Mouse (Mus musculus): Measurements from ENCODE around the gene Zfp13. TPM values are rescaled to one million over a fixed set of nuclear protein-coding genes. Genes with fewer than 3 reads are reported as not detected.

The Zfp13 gene
- polyA plus RNA-seq, 1 experiment from 2014 or later: 1.5 TPM

DNA sequence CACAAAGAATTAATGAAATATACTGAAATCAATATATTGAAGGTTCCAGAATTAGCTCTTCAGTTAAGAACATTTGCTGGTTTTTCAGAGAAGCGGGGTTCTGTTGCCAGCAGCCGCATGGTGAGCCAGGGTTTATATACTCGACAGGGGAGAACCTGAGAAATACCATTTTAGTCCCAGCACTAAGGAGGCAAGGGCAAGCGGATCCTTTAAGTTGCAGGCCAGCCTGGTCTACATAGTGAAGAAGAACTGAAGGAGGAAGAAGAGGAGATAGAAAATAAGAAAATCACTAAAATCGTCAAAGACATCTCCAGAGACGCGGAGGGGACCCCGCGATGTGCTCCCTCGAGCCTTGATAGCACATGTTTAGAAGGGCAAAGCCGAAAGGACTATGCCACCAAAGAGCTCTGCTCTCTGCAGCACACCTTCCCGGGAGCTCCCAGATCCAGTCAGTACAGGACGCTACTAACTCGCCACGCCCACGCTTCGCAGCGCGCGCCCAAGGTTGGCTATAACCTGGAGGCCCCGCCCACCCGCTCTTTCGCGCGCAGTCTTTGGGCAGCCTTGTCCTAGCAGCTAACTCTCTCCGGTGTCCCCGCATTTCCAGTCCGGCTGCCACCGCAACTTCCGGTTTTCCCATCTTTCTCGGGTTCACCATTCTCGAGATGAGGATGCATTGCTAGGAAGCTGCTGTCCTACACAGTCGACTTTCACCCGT, 6.9 kb downstream of the Zfp13 start:
- peak; percentile 86 for DNase-seq (ENCODE audit: low spot score)

DNA sequence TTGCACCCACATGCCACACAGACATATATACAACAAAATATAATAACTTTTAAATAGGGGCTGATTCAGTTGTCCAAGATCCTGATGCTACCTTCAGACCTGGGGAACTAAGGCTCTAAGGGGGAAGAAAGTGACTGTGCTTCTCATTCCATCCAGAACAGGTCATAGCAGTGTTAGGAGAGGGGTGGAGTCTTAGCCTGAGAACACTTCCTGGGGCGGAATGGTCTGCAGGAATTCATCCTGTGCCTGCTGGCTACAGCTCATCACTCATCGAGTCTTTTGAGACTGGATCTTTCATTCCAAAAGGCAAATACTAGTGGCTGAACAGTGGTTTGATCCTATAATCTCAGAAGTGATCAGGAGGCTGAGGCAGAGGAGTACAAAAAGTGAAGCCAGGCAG, 12.0 kb downstream of the Zfp13 start:
- DNase-seq (ENCODE audit: low spot score): no peak

DNA sequence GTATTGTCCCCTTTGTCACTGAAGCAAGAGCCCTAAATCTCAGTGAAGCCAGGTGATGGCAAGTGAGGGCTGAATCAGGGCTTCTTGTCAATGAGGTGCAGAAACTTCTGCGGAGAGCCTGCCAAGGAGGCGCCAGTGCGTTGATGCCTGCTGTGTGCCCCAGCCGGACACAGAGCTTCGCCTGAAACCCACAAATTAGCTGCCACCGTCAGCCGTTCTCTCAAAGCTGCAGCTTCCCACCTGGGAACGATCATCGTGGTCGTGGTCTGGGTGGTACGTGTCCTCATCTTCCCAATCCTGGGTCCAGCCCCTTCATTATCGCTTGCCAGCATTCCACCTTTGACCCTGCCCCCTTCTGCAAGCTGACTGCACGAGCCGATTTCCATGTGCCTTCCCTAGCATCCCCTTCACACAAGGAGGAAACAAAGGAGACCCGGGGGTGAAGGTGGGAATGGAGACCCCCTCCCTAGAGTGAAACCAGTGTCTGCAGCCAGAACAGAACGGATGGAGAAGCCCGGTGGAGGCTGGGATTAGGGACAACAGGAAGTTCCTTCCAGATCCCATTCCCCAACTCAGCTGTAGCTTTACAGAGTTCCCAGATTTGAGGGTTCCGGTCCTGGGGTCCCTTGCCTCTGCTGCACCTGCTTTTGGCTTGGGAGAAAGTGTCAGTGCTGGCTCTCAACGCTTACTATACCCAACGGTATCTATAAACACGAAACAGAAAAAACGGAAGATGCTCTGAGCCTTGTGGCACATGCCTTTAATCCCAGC, 13.4 kb downstream of the Zfp13 start:
- no peak for DNase-seq (ENCODE audit: low spot score)

DNA sequence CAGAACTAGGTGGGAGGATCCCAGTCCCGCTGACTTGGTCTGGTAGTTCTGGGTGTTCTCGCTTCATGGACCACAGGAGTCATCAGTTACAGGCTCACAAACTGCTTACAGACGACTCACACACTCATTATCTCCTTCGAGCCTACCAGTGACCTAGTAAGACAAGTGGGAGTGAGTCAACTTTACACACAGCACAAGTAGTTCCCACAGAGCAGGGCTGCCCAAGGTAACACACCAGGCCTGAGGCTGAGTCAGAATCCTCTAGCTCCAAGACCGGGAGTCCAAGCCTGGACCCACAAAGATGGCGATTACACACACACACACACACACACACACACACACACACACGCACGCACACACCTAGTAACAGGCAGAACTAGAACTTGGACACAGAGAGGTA, 14.5 kb downstream of the Zfp13 start:
- DNase-seq (ENCODE audit: low spot score): no peak

DNA sequence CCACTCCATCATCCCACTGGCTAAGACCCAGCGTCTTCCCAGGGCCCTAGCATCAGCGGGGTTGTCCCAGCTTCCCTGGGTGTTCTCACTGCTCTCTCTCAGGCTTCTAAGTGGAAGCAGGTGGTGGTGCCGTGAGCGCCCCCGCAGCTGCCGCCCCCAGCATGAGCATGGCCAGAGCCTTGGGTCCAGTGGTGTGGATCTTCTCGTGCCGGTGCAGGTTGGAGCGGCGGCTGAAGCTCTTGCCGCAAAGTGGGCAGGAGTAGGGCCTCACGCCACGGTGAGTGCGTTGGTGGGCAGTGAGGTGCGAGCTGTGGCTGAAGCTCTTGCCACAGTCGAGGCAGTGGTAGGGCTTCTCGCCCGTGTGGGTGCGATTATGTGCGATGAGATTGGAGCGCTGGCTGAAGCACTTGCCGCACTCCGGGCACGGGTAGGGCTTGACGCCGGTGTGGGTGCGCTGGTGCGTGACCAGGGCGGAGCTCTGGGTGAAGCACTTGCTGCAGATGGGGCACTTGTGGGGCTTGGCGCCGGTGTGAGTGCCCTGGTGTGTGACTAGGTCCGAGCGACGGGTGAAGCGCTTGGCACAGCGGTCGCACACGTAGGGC, 23.2 kb downstream of the Zfp13 start:
- no peak for DNase-seq (ENCODE audit: low spot score)

DNA sequence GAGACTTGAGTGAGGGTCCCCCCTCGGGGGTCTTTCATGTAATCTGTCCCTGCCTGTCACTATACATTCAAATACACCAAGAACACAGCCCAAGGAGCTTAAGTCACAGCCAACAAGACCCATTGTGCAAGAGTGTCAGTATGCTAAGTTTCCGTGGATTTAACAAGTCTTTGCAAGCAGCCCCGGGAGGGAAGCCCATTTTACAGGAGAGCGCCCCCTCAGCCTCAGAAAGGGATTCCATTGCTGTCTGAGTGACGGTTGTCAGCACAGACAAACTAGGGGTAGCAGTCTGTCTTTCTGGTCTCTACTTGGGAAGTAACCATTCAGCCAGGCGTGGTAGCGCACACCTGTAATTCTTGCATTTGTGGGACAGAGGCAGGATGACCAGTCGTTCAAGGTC, 25.2 kb downstream of the Zfp13 start:
- DNase-seq (ENCODE audit: low spot score): no peak

DNA sequence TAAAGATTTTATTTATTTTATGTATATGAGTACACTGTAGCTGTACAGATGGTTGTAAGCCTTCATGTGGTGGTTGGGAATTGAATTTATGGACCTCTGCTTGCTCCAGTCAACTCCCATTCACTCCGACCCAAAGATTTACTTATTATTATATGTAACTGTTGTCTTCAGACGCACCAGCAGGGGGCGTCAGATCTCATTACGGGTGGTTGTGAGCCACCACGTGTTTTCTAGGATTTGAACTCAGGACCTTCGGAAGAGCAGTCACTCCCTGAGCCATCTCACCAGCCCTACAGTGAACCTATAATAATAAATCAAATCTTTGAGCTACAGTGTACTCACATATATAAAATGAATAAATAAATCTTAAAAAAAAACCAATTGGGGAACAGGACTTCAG, 27.2 kb downstream of the Zfp13 start:
- DNase-seq (ENCODE audit: low spot score): no peak

DNA sequence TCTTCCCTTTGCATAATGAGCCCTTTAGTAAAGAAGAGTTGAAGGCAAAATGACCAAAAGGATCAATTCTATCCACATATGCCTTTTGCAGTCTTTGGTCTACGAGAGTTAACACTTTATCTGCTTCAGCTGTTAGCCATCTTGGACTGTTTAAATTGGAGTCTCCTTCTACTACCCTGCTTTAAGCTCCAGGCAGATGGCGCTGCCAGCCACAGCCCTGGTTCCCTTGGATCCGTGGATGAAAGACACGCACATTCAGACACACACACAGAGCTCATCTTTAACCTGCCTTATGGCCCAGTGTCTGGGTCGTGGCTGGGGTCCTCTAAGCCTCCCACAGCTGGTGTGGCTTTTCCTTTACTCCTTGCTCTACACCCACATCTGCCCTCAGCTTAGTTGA, 28.2 kb downstream of the Zfp13 start:
- DNase-seq (ENCODE audit: low spot score): no peak

DNA sequence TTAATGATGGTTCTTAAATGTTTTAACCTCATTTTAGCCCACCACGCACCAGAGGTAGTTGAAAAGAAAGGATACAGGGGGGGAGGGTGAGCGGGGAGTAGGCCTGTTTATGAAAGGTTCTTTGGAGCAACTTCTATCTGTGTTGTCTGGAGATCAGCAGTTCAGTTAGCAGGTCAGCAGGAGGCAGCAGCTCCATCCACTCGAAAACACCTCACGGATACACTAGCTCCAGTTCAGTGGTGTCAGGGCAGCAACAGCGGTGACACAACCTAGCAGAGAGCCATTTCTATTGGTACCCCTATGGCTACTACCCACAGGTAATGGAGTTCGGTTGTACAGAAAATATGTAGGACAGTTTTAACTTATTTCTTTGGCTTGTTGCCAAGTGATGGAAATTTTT, 29.3 kb downstream of the Zfp13 start:
- DNase-seq (ENCODE audit: low spot score): peak; percentile 53

DNA sequence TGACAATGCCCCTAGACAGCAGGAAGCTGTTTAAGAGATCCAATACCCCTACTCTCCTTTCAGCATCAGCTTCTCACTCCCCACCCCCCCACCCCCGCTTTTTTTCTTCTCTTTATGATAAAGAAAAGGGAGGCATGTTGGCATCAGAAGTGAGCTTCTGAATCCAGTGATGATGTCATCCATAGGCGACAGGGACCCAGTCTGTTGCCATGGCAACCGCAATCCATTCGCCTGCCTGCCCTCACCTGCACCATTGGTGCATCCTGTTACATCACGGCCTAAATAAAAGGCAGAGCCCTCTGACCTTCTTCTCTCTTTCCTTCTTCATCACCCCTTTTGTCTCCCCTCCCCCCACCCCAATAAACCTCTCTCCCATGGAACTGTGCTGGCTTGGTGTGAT, 30.9 kb downstream of the Zfp13 start:
- no peak for DNase-seq (ENCODE audit: low spot score)

DNA sequence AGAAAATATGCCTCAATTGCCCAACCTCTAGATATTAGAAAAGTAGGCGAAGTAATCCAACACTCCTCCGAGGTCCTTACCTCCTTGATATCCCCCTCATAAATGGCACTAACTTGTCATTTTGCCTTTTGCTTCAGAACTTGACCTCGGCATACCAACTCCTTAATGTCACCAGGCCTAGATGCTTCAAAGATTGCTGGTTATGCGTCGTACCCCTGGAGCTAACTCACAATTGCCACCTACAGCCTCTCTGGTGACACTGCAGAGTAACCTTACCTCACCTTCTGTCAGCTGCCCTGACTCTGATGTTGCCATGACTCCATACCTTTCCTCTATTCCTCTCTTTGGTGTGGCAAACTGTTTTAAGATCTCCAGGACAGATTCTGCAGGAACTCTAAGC, 32.5 kb downstream of the Zfp13 start:
- peak; percentile 44 for DNase-seq (ENCODE audit: low spot score)

DNA sequence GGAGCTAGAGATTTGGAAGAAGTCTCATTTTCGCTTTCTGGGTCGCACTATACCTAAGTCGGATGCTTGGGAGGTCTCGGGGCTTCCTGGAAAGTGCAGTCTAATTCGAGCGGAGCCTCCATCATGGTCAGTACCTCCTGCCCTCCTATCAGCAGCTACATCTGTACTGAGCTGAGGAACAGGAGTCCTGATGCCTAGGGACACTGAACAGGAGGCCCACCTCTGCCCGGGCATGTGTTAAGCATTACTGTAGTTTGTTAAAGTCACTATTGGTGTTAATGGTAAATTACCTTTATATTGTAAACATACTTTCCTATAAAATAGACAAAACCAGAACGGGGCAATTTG, 34.9 kb downstream of the Zfp13 start:
- DNase-seq (ENCODE audit: low spot score): no peak

DNA sequence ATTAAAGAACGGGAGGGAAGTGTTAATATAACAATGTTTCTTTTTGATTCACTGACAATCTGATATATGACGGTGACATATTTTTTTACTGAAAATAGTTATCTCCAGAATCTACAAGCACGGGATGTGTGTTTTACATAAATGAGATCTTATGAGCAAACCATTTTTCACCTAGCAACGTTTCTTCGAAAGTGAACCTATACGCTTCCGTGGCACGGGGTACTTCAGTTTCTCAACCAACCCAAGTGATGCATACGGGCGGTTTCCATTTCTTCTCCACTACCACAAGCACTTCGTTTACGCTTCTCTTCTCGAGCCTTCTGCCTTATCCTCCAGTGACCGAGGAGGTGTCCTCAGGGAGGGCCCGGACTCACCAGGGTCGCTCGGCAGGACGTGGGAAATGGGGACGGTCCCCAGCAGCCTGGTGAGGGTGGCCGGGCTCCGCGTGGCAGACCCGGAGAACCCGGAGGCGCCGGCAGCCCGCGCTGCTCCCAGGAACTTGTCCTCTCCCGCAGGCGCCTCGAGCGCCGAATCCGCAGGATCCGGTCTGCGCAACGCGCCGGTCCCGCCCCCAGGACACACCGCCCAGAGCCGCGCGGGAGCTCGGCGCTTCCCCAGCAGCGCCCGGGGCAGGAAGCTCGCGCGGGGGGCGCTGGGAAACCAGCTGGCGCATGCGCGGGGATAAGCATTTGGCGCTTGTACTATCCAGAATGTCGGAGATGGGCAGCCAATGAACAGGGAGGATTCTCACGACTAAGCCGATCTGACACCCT, 35.5 kb downstream of the Zfp13 start, which contains the start of gene Zfp213:
Gene Zfp213 (minus strand): TSS at position 644 of the 773 bp plus-strand sequence.
- peak; percentile 97 for DNase-seq (ENCODE audit: low spot score)

DNA sequence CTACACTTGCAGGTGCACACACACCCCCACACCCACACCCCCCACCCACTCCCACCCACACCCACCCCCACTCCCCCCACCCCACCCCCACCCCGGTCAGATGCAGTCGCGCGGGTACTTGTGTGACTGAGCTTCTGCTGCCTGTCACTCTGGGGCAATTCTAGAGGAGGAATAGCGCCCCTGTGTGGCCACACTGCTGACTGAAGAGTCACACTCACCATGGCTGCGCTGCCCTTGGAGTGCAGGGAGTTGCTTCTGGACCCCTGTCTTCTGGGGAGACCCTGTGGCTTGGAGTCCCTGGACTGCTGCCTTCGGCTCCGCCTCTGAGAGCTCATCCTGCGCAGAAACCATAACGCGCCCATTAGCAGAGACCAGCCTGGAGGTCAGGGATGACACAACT, 39.5 kb downstream of the Zfp13 start:
- peak; percentile 61 for DNase-seq (ENCODE audit: low spot score)

DNA sequence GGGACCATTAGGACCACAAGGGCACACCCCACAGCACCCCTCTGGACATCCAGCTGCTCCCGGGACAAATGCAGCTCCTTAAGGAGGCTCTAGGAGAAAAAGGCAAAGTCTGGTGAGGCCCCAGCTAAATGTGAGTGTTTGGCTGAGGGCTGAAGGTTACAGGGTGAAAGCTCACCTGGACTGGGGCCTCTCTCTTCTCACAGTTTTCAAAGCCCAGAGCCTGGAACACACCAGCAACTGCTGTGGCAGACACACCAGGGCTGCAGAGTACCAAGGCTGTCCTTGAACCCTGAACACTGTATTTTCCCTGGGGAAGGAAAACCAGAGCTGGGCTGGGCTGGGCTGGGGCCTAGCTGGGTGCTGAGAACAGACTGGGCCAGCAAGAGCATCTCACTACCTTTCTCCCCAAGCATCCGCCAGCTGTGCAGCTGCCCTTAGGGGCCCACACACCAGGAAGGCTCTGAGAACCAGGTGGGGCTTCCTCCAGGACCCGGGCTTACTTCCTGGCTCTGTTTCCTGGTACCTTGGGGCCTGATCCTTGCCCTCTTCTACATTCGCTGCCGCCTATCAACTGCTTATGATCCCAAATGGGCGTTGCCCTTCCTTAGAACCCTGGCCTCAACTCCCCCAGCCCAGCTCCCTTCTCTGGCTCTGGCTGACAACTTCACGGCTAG, 43.9 kb downstream of the Zfp13 start:
- DNase-seq (ENCODE audit: low spot score): no peak

DNA sequence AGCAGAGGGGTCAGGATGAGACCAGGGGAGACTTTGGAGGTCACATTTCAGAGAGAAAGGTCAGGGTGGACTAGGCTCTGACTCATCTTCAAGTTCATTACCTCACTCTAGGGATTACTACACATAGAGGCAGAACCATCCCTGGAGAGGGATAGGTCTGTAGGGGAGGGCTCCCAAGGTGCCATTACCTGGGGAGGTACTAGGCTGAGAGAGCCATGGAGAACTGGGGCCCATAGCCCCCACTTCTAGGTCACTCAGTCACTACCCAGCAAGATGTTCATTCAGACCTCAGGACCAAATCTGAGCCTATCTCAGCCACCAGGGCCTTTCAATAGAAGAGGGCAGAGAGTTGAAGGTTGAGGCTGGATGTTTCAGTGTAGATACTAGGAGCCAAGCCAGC, 45.0 kb downstream of the Zfp13 start:
- no peak for DNase-seq (ENCODE audit: low spot score)

DNA sequence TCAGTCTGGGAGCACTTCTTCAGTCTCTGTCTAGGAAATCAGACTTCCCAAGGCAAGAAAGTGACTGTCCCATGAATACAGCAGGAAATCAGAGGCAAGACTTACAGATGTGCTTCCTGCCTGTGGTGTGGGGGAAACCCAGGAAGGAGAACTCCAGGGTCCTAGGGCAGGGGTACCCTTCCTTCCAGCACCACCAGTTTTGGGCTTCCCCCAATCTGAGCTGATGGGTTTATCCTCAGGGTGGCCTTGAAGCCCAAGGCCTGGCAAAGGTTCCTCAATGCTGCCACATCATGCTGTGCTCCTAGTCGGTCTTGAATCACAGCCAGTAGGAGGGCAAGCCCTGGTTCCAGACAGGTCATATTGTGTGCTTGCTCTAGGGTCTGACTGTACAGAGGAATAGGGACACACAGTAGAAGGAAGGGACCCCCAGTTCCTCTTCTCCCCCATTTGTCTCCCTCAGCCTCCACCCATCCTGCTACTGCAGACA, 45.6 kb downstream of the Zfp13 start:
- DNase-seq (ENCODE audit: low spot score): no peak

DNA sequence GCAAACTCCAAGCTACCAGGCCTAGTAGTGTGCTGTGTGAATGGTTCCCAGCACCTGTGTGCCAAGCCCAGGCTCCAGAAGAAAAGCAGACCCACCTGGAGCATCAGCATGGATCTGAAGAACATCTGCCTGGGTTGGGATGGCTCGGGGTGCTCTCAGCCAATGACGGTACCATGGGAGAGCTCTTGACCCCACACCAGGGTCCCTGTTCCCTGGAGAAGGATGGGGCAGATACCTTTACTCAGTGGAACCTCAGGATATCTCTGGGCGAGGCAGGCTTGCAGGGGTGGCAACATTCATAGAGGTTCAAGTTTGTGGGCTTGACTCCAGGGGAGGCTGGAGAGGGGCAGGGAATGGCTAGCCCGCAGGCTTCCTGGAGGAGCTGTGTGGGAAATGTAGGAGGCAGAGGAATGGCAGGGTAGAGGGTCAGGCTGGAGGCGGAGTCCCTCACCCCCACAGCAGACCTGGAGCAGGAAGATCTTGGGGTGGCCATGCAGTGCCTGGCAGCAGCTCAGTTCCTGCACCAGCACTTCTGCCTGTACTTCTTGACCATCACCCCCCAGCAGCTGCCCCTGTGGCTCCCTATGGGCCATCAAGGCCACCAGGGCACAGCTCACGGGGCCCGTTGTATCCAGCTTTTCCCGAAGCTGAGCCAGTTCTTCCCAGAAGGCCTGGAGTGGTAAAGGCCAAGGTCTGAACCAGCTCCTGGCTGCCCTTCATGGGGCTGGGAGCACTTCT, 46.2 kb downstream of the Zfp13 start:
- no peak for DNase-seq (ENCODE audit: low spot score)

DNA sequence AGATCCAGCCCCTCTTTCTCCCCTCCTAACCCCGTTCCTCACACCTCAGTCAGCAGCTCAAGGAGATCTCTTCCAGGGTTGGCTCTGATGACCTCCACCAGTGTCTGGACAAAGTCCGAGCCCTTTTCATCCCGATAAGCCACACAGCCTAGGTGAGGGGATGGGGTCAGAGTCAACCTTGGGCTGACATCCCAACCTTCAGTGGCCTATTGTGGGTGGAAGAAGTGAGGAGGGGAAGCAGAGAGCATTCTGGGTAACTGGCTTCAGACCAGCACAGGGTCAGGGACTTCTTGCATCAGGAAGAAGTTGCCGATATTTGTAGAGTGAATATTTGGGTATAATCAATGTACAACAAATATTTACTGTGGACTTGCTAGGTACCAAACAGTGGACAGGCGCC, 47.3 kb downstream of the Zfp13 start:
- no peak for DNase-seq (ENCODE audit: low spot score)

DNA sequence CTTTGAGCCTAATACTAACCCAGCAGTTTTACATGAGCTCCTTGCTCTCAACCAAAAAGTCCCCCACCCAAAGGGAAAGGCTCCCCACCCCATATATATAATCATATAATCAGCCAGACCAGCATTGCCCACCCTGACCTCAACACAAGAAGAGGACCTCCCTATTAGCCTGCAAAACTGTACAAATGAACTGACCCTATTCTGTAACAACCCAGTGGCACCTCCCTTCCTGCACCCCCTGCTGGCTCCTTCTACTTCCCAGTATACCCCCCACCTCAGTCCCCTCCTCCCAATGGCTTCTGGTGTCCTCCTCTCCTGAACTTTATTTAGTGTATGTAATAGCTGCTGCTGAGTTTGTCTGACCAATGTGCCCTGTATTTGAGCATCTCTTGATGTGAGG, 47.9 kb downstream of the Zfp13 start:
- DNase-seq (ENCODE audit: low spot score): no peak

Data from thymus, postnatal 0 days (tissue).